Mouse (Mus musculus) cerebellum, adult 11-12 months (tissue): ENCODE measurements around the gene BC051142.
A peak's percentile ranks its signal among the peaks of the same experiment; 100 is the strongest.

ENCODE experiments used
- DNase-seq: peaks from one replicate; pipeline ENCODE4 v3.0.0; 2022

The BC051142 gene

DNA sequence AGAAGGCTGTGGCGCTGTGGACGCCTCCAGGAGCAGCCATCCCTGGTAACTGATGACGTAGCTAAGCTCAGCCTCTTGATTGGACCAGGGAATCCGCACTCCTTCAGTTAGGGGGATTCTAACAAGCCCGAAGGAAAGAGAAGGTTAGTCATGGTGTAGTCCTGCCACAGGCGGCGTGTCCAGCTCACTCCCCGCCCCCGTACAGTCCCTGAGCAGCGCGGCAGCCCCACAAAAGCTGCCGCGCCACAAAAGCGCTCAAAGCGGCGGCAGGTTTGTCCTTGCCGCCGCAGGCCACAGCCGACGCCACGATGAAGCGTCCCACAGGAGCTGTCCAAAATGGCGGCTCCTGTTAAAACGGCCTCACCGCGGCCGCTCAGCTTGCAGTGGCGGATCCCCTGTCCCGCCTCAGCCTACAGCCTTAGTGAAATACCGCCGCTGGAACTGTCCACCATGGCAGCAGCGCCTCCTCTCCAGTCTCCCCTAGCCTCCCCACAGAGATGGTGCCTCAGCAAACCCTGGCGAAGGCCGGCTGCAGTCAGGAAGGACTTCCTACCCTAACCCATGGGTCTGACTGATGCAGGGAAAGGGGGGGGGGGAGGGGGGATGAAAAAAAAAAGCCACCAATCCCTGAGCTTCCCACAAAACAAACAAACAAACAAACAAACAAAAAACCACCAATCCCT lies at the start of gene BC051142:
Gene BC051142, plus strand, starts transcription at position 110 of the 683 bp plus-strand sequence.
- DNase-seq, result peak; percentile 92

DNA sequence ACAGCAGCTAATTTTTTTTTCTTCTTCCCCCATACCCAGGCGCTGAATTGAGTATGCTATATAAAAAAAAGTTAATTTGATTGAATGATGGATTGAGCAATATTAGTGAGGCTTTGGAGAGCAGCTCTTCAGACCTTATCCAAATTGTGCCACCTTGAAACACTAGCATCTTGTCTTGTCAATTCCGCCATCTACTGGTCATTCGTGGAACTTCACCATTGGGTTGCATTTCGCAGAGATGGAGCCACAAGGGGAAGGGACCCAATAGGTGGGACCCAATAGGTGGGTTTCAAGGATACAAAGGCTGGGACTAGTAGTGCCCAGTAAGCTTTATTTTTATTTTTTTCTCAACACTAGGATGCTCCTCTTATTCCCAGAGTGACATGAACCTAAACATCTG lies 49.2 kb upstream of the BC051142 start:
- DNase-seq, result peak; percentile 15

DNA sequence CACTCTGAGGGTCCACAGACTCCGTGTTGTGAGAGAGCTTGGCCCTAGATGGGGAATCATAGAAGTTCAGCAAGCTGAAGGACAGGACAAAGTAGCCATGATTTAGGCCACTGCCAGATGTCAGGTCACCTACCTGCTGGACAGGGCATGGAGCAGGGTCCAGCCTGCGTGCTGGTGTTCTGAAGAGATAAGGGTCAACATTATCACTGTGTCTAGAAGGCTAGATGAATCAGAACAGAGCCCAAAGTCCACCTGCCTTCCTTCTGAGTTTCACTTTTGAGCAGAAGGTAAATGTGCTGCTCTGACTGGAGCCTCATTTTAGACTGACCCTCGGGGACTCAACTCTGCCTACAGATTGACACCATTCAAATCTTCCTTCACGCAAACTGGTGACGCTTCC lies 44.1 kb upstream of the BC051142 start, which contains the start of gene Btnl2:
Gene Btnl2, plus strand, starts transcription at position 284 of the 400 bp plus-strand sequence.
- DNase-seq, result no peak

DNA sequence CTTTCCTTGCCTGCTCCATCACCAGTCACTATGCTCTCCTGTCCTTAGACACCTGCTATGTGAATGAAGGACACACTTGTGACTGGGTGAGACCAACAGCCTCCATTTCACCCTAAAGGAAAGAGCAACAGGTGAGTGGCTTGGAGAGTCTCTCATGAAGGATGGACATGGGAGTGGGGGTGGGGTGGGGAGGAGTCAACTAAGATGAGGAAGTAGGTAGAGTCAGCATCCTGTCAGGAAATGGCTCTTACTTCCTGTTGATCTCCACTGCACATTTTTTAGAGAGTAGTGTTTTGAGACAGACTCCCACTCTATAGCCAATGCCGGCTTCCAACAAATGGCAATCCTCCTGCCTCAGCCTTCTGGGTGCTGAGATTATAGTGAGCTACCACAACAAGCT lies 43.7 kb upstream of the BC051142 start:
- DNase-seq, result no peak

DNA sequence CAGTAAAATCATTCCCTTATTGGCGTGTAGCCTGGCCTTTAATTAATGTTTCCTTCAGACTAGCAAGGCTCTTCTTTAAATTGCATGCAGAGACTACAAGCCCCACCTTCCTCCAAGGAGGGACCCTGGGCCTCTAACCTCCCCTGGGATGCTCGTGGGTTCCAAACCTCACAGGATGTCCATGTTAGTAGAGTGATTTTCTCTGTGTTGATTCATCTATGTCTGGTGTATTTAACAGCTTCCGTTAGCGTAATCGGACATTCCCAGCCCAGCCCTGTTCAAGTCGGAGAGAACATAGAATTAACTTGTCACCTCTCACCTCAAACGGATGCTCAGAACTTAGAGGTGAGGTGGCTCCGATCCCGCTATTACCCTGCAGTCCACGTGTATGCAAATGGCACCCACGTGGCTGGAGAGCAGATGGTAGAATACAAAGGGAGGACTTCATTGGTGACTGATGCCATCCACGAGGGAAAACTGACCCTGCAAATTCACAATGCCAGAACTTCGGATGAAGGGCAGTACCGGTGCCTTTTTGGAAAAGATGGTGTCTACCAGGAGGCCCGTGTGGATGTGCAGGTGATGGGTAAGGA lies 35.6 kb upstream of the BC051142 start:
- DNase-seq, result no peak

DNA sequence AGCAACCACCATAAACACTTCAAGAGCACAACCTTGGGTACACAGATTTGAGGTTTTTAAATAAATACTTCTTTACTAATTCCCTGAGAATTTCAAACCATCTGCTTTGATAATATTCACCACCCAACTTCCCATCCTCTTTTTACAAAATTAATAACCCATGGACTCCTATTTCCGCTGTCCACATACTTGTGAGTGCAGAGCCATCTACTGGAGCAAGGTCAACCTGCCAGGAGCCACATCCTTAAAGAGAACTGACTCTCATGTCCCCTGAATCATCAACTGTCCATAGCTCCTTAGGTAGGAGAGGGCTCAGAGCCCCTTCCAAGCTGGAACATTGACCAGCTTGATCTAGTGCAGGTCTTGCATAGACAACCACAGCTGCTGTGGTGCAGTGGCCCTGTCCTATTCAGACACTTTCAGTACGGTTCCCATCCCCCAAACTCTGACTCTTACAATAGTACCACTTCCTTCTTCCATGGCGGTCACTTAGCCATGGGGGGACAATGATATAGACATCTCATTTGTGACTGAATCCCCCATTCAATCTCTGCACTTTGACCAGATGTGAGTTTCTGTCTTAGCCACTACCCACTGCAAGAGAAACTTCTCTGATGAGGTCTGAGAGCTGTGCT lies 34.8 kb upstream of the BC051142 start:
- DNase-seq, result no peak

DNA sequence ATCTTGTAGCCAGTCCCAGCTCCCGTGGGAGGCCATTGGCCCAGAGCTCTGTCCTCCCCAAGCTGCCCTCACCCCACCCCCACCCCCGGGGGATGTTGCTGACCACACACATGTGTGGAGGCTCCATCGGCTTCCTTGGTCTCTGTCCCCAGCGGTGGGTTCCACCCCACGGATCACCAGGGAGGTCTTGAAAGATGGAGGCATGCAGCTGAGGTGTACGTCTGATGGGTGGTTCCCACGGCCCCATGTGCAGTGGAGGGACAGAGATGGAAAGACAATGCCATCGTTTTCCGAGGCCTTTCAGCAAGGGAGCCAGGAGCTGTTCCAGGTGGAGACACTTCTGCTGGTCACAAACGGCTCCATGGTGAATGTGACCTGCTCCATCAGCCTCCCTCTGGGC lies 33.6 kb upstream of the BC051142 start:
- DNase-seq, result no peak

DNA sequence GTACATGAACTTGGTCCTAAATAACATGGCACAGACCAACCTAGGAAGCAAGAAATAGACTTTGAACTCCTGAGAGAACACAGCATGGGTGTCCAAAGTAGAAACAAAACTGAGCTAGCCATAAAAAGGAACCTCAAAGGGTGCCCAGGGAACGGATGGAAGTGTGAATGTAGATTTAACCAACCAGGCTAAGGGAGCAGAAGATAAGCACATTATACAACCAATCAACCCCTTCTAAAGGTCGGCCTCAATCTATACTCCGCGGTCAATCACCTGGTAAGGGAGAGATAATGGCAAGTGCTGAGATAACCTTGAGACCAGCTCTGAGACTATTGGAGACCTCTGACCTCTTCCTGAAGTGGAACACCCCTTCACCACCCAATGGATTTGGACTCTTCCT lies 28.1 kb upstream of the BC051142 start:
- no peak for DNase-seq

DNA sequence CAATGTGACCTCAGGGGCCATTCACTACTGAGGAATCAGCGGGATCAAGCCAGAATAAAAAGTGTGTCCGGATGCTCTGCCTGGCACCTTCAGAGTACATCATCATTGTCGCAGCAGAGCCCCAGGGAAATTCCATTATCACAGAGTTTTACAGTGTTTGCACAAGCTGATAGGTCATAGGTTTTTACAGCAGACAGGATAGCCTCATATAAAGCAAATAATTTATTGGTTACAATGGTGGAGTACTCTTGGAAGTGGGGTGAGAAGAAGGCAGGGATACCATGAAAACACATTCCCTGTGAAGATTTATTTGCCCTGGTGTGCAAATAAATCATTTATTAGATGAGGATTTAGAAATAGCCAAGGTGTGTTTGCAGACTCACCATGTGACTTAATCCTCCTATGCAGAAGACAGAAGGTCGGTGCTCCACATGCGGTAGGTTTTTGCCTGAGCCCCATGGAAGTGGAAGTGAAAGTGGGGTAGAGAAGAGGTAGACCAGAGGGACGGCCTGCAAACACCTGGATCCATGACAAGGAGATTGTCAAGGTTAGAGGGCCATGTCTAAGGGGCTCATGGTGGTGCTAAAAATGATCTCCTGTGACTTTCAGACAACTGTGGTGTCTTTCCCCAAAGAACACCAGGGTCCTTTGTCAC lies 25.4 kb upstream of the BC051142 start:
- no peak for DNase-seq

DNA sequence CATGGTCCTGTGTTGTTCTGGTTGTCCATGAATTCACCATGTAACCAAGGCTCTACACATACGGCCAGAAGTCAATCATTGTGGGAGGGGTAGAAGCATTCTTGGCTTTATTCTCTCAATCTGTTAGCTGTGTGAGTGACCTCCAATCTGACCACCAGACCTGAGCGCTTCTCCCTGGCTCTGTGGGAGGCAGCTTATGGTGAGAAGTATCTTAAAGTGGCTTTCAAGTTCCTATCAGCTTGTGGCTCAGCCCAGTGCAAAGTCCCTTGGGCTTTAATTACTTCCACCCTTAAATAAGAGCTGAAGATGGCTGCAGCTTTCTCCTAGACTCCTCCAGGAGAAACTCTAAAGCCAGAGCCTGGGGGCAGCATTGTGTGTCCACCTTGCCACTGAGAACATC lies 21.8 kb upstream of the BC051142 start, which contains the start of gene Btnl1:
Gene Btnl1, plus strand, starts transcription at position 286 of the 400 bp plus-strand sequence.
- DNase-seq, result no peak

DNA sequence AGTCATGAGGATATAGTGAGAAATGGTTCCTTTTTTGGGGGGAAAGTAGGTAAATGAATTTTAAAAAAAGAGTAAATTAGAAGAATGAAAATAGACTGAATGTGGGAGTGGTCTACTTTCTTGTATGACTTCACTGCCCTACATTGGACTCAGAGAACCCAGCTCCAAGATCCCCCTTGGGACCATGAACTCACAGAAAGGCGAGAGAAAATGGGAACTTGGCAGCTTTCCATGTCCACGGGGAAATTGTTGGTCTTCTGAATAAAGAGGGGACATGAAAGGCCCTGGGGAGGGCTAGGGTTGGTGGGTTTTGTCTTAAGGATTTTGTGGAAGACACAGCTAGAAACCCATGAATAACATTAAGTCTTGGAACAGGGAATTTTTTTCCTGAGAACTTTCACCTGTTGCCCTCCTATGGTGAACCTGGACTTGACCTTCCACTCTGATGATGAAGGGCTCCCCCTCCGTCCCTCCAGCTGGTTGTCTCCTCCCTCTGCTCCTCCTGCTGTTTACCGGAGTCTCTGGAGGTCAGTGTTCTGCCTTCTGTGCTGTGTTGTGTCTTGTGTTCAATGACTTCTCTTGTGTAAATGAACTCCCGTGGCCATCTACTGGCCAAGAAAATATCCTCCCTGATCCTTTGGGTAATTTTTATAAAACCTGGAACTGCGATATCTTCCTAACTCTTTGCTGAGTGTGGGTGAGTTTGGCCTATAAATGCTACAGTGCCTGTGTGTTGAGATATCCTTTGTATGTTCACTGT lies 21.0 kb upstream of the BC051142 start:
- DNase-seq, result no peak

DNA sequence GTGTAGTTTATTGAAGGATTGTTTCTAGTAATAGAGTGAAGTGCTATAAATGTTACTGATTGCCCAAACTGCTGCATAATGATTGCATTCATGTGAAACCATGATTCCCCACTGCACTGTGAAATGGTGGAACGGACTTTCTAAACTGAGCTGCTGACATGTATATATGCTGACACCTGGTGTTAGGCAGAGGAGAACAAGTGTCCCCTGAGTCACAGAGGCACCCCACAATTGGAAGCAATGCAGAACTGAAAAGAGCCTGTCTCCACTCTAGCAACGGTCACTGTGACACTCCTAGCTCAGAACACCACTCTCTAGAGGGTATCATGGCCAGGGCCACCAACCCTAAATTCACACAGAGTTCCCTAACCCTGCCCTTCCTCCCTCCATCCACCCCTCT lies 19.9 kb upstream of the BC051142 start:
- DNase-seq, result no peak

DNA sequence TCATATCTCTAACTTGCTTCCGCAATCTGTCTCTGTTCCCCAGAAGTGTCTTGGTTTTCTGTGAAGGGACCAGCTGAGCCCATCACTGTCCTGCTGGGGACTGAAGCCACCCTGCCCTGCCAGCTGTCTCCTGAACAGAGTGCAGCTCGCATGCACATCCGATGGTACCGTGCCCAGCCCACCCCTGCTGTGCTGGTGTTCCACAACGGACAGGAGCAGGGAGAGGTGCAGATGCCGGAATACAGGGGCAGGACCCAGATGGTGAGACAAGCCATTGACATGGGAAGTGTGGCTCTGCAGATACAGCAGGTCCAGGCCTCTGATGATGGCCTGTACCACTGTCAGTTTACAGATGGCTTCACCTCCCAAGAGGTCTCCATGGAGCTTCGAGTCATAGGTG lies 19.2 kb upstream of the BC051142 start:
- DNase-seq, result no peak

DNA sequence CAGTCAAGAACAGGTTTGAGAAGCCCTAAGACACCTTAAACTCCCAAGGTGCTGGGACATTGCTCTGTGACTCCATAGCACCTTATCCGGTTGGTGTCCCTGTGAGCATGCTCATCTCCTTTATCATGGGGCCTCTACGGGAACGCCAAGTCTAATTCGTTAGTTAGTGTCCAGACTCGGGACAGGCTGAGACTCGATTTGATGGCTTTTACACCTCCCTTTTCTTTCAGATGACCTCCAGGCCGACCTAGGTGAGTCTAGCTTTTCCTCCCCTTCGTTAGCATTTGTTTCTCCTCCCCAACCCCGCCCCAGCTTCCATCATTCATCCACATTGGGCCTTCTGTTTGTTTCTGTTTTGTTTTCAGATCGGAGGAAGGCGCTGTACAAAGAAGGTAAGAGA lies 16.7 kb upstream of the BC051142 start:
- DNase-seq, result no peak

DNA sequence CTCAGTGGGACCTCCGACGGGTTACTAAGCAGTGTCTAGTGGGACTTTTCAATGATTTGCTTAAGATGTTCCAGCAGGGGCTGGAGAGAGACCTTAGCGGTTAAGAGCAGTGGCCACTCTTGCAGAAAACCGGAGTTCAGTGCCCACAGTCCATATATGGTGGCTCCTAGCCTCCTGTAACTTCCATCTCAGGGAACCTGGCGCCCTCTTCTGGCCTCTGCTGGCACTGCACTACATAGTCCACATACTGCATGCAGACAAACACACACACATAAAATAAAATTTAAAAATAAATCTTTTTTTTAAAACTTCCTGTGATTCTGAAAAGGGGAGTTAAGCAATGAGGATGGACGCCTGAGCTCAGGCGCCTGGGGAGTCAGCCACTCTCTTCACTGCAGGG lies 15.4 kb upstream of the BC051142 start:
- no peak for DNase-seq

DNA sequence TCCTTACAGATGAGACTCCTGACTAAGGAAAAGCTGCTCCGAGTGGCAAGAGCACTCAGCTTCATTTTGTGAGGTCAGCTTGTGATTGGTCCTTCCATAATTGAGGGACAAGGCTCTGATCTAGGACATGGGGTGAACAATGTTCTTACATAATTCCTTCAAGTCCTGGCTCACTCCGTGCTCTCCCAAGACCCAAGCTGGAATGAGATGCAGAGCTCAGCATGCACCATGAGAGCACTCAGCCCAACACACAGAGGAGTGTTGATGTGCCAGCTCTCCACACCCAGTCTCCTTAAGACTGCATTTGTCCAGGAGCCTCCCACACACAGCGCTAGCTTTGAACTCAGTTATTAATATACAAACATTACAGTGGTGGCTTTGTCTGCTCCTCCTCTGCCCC lies 13.9 kb upstream of the BC051142 start:
- no peak for DNase-seq

DNA sequence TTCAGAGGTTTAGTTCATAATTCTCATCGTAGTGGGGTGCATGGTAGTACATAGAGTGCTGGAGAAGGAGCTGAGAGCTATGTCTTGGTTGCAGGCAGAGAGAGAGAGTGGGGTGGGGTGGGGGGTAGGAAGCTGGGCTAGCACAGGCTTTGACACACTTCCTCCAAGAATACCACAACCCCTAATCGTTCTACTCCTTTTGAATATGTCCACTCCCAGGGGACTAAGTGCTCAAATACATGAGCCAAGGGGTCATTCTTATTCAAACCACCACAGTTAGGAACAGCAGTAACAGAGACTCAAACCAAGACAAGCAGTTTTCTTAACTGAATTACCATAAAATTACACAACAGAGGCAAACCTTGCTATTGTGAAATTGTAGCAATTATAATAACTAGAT lies 12.0 kb upstream of the BC051142 start:
- no peak for DNase-seq

DNA sequence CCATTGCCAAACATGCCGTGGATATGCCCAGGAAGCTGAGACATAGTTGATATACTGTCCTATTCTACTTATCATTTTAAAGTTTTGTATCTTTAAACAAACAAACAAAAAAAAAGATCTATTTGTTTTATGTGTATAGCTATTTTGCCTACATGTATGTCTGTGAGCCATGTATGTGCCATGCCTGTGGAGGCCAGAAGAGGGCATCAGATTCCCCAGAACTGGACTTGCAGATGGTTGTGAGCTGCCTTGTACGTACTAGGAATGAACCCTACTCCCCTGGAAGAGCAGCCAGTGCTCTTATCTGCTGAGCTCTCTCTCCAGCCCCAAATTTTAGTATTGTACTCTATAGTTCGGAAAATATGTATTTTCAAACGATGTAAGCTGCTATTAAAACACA lies 10.1 kb upstream of the BC051142 start:
- DNase-seq, result peak; percentile 21

DNA sequence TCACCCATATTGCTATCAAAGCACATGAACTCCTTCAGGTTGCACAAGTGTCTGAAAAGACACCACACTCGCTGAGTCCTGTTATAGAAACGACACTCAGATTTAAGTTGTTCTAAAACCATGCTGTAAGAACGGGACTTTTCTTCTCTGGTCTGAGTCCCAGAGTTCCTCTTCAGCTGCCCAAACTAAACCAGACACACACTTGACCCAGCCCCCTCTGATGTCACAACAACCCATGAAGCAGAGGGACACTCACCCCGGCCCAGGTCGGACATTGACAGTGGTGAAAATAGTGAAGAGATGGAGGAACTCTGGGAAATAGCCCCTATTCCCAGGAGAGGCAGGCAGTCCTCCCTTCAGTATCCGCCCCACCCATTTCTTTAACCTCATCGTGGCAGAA lies 7.1 kb upstream of the BC051142 start:
- no peak for DNase-seq

DNA sequence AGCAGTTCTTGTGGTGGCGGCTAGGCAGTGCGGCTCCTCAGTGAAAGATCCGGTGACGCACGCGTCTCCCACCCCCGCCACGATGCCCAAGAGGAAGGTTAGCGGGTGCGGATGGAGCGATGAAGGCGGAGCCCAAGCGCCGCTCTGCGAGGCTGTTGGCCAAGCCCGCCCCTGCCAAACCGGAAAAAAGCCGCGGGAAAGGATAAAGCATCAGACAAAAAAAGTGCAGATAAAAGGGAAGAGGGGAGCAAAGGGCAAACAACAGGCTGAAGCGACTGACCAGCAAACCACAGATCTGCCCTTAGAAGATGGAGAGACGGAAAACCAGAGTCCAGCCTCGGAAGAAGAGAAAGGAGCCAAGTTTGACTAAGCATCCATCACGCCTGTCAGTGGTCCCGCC lies 6.3 kb upstream of the BC051142 start:
- no peak for DNase-seq

DNA sequence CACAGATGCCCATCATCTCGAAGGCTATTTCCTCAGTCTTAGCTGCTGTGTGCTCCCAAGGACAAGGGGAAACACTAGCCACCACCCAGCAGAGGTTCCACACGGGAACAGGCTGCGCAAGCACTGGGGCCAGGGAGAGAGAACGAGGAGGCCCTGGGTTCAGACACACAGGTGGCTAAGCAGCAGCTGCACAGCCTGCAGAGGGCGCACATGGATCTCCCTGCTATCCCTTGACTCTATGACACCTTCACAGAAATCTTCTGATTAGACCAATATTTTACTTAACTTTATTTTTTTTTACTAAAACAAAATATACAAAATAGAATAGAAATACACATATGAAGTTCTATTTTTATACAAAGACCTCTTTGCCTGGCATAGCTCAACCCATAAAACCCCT lies 1.3 kb upstream of the BC051142 start:
- DNase-seq, result no peak

DNA sequence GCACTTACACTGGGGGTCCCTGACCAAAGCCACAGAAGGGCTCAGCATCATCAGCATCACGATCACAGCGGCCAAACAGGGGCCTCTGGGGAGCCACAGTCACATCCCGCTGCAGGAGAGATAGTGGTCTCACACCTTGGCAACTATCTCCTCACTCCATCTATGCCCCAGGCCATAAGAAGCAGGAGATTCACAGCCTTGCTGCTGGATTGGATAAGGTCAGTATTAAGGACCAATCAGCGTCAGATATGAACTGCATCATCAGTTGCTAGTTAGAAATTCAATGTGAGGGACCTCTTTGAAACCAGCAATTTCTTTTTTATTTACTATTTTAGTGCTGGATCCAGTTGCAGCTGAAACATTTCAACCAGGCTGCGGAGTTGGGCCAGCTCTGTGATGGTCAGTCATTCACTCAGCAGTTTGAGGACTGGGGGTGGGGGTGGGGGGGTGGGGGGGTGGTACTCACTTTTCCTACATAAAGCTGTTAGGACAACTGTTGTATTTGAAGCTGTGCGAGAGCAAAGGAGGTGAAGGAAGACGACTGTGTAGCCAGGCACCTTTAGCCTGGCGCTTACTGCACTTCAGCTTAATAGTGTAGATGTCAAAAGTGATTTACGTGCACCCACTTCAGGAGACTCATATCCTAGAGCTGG lies 436 bp upstream of the BC051142 start:
- DNase-seq, result peak; percentile 53

DNA sequence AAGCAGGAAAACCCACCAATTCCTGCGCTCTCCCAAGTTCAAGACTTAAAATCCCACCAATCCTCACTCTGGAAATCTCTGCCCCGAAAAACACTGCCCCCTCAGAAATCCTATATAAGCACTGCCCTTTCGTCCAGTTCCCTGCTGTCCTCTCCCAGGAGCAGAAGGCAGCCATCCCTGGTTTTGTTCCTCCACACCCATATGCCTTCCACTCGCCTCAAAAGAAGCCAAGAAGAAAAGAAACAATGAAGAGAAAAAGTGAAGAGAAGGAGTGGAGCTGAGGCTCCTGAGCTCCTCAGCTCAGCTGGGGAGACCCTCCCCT lies 735 bp downstream of the BC051142 start:
- DNase-seq, result peak; percentile 21
